Mouse (Mus musculus) brain, embryonic 14.5 days (tissue): ENCODE measurements around the gene Npcd. TPM values are rescaled to one million over a fixed set of nuclear protein-coding genes. Genes with fewer than 3 reads are reported as not detected.
A peak's percentile ranks its signal among the peaks of the same experiment; 100 is the strongest.

Source experiments
- DNase-seq: peaks from one replicate; pipeline ENCODE4 v3.0.0-alpha.2; 2011; ENCODE audit warnings: low read depth
- CTCF ChIP-seq: fragments of 200-500 bp; IDR thresholded peaks from 2 replicates; pipeline ENCODE4 v1.5.1; 2012; ENCODE audit warnings: inconsistent platforms, mild to moderate bottlenecking, moderate library complexity, borderline replicate concordance; ENCODE audit not compliant: insufficient read depth, insufficient read length; ENCODE audit errors: extremely low read depth
- POLR2A ChIP-seq: fragments of 200-500 bp; IDR thresholded peaks from 2 replicates; pipeline ENCODE4 v1.6.1; 2012; ENCODE audit warnings: mild to moderate bottlenecking, inconsistent platforms, borderline replicate concordance; ENCODE audit not compliant: poor library complexity, insufficient read depth, insufficient read length, severe bottlenecking; ENCODE audit errors: extremely low read depth
- polyA plus RNA-seq: library from polyadenylated mRNA; depleted of rRNA; stranded (reverse); fragments of >200 nt; gene quantifications from 2 replicates; pipeline ENCODE4 v1.2.3, GENCODE M21; 2012

The Npcd gene
- polyA plus RNA-seq, 1 experiment, result 1.8 TPM

- DNase-seq, result no peak
- TF ChIP-seq CTCF, result no peak
- no peak for TF ChIP-seq POLR2A
These were observed 65.7 kb downstream of the Npcd start for GRCm38 (mm10) chr15:79768302-79768701.

GRCm38 (mm10) chr15:79767327-79767961, 66.6 kb downstream of the Npcd start:
- no peak for DNase-seq
- TF ChIP-seq POLR2A (no peak), CTCF (no peak)

GRCm38 (mm10) chr15:79766586-79767071, 67.4 kb downstream of the Npcd start:
- TF ChIP-seq POLR2A, result no peak
- TF ChIP-seq CTCF, result no peak
- DNase-seq, result peak; percentile 72

GRCm38 (mm10) chr15:79766168-79766567, 67.9 kb downstream of the Npcd start:
- DNase-seq, result no peak
- TF ChIP-seq POLR2A (no peak), CTCF (no peak)

- DNase-seq, result no peak
- no peak for TF ChIP-seq CTCF
- TF ChIP-seq POLR2A, result no peak
These were observed 68.7 kb downstream of the Npcd start for GRCm38 (mm10) chr15:79765361-79765760.

- TF ChIP-seq CTCF (no peak), POLR2A (no peak)
- DNase-seq, result peak; percentile 37
These were observed 69.3 kb downstream of the Npcd start for GRCm38 (mm10) chr15:79764539-79765267.

- TF ChIP-seq POLR2A, result no peak
- no peak for TF ChIP-seq CTCF
- no peak for DNase-seq
These were observed 70.3 kb downstream of the Npcd start for GRCm38 (mm10) chr15:79763601-79764246.

- TF ChIP-seq POLR2A (no peak), CTCF (no peak)
- no peak for DNase-seq
These were observed 71.0 kb downstream of the Npcd start for GRCm38 (mm10) chr15:79763001-79763400.

- TF ChIP-seq POLR2A (no peak), CTCF (no peak)
- no peak for DNase-seq
These were observed 73.1 kb downstream of the Npcd start for GRCm38 (mm10) chr15:79760956-79761355.

GRCm38 (mm10) chr15:79757118-79757517, 76.9 kb downstream of the Npcd start:
- DNase-seq, result no peak
- no peak for TF ChIP-seq POLR2A
- TF ChIP-seq CTCF, result no peak

GRCm38 (mm10) chr15:79755977-79756625, 77.9 kb downstream of the Npcd start:
- DNase-seq, result peak; percentile 25
- no peak for TF ChIP-seq CTCF
- no peak for TF ChIP-seq POLR2A

- no peak for DNase-seq
- no peak for TF ChIP-seq POLR2A
- no peak for TF ChIP-seq CTCF
These were observed 78.9 kb downstream of the Npcd start for GRCm38 (mm10) chr15:79755176-79755575.

GRCm38 (mm10) chr15:79753873-79754272, 80.2 kb downstream of the Npcd start:
- DNase-seq, result no peak
- TF ChIP-seq POLR2A (no peak), CTCF (no peak)
